Mouse (Mus musculus) kidney, adult 8-10 months (tissue): ENCODE results near the gene Masp1.
A peak's percentile ranks its signal among the peaks of the same experiment; 100 is the strongest.

Experiments
- DNase-seq, 2 experiments: peaks; one replicate each; pipeline ENCODE4 v3.0.0; 2022

Gene Masp1

DNA sequence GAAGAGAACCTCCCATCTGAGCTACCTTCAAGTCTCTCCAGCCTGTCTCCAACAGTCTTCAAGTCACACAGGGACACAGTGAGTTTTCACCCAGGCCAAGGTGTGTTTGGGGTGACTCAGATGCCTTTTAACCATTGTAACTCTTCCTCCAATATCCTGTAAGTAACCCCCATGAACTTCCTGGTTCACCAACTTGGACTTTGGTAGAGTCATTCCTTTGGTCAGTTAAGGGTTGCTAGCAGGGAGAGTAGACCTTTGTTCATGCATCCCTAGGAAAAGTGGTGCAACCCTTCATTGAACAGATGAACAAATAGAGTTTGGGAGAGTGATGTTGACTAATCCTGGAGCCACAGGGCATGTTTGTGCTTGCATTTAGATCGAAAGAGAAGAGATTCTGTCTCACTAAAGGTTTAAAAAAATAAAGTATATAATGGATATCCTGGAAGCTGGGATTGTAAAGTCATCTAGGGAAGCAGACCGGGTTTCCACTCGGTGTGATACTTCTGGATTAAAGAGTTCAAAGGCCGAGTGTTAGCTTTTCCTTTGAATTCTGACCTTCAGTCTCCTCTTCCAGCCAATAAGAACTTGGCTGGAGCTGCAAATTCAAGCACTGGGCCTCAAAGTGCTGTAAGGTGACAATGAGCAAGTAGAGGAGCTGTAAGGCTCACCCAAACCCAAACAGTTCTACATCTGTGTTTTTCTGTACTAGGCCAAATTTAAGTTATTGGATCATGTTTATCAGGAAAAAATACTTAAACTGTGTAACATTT lies 9.3 kb downstream of the Masp1 start:
- peak; percentile 35 to 44 for DNase-seq

DNA sequence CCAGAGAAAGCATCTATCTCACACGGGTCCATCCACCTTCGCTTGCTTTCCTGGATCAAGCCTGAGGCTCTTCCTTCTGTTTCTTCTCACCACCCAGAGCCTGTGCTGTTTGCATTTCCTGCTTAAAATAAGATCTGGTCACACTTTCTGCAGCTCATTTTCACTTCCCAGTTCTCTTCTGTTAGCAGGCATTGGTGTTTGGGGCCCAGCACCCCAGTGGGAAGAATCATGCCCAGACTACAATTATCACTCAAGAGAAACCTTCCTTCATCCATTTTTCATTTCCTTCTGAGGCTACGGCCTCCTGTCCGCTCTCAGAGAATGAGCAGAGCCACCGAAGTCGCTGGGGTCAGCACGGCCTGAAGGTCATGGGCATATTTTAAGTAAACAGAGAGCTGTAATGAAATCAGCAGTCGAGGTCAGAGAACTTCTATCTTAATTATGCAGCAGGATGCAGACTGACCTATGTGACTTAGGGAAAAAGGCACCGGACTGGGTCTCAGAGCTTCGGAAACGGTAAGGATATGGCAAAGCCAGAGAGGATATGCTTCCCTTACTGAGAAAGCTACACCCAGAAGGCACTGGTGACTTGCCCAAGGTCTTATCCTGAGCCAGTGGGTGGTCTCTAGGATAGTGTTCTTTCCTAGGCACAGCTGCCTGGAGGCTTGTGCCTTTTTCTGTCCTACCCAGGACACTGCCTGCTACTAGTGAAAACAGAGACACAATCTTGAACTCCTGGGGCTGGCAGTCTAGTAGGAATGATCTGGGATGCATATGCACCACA lies 14.5 kb downstream of the Masp1 start:
- DNase-seq, result no peak

DNA sequence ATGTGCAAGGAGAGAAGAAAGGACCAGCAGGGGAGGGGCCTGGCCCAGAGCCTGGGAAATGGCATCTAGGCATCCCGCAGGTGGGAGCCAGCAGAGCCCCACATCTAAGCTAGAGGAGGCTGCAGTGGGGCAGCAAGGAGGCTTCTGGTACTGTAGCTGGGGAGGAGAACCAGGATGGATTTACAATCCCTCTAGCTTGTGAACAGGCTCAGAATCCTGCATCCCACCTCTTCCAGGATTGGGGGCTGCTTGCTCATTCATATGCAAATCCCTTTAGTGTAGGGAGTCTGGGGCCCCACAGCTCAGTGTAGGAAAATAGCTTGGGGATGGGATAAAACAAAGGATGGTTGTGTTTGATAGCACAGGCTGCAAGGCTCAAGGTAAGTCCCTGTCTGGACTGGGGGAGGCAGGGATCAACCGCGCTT lies 16.3 kb downstream of the Masp1 start:
- no peak for DNase-seq

DNA sequence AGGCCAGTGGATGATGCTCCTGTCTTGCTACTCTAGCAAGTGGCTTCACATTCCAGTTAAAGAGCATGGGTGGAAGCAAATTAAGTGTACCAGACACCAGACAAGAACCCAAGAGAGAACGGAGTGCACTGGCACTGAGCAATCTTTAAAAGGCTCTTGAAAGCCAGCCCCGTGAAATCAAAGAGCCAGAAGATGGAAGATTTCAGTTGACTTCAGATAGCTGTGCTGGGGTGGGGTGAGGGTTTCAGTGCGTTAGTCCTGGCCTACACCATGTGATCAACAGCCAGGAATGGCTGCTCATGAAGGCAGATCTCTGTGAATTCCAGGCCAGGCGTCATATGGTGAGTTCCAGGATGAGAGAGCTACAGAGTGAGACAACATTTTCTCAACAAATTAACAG lies 17.3 kb downstream of the Masp1 start:
- DNase-seq, result no peak

DNA sequence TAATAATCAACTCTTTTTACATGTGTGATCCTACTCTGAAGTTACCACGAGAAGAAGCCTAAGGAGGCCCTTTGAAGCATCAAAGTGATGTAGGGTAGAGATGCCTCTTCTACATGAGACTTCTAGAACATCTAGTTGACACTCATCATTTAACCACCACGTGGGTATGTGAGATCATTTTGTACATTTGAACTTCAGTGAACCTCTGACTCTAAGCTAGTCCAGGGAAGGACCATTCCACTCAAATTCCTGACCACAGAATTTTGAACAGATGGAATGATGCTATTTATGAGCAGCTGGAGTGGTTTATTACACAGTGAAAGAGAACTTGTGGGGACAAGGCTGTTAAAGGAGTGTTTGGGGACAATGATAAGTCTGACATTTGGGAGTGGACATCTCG lies 18.1 kb downstream of the Masp1 start:
- no peak for DNase-seq

DNA sequence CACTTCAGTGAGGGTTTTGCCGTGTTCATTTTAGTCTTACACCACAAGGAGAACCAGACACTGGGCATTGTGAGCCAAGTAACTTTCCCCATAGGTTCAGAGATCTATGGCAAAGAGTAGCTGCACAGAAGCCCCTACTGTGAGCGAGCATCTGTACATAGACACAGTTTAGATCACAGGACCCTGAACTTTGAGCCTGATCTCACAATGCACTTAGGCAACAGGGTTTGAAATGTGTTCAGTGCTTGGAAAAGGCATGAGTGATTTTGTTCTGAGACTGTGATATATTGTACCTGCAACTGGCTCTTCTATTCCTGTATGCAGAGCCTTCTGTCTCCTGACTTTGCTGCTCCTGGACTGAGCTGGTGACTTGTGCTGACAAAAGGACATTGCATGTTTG lies 19.3 kb downstream of the Masp1 start:
- no peak for DNase-seq

DNA sequence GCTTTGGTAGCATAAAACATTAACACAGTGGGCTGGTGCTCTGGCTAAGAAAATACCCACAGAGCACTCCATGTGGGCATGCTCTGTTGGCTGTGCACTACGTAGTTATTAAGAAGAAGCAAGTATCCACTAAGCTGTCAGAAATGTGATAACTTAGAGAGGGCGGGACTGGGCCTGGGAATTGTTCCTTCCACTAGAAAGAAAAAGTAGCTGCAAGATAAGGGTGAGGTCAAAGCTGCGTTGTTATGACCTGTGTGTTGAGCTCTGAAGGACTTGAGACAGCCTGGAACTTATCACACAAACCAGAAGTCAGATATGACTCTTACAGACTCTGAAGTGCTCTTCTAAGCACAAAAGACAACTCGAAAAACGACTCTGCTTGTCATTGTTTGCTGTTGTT lies 20.1 kb downstream of the Masp1 start:
- no peak for DNase-seq

DNA sequence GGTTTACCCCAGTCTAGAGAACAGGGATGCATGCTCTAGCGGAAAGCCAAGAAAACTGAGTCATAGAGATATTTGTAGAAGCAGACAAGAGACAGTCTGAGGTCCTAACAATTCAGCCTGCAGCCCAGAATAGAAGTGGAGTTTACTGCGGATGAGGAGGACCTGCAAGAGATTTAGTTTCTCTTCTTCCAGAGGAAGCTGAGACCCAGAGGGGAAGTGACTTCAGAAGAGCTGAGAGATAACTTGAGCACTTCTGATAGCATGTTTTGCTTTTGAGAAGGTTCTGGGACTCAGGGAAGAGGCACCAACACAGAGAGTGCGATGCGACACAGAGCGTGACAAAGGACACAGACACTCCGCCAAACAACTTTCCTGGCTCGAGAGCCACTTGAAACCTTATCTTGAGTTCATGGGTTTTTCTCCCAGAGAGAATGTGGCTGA lies 21.9 kb downstream of the Masp1 start:
- DNase-seq, result no peak

DNA sequence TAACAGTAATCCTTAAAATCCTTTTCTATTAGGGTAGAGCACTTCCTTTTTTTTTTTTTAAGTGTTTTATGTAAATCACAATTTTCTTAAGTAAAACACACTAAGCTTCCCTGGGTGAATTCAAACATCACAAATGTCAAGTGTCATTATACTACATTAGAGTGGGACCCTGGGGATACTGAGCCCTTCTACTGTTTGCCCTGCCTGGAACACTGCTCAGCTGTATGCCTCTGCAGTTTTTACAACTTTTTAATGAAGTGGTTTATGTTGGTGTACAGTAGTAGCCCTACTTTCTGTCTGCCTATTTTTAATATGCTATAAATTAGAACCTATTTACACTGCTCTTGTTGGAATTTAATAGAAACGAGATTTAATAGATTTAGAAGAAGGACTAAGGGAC lies 22.7 kb downstream of the Masp1 start:
- DNase-seq, result no peak

DNA sequence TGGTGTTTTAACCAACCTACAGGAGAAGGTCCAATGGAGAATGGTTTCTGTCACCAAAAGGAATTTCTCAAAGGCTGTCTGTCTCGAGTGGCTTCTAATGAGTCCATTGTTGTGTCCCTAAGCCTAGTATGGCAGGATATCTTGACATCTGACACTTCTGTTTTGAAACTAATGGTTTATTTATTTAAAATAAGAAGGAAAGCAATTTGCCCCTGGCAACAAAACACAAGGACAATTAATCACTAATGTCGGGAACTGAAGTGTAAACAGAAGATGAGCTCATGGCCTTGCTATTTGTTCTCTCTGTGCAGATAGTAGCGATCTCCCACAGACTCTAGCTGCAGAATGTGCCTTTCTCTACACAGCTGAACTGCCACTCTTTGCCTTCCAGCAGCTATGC lies 23.2 kb downstream of the Masp1 start:
- peak in 1 of 2 experiments; percentile 26 for DNase-seq

DNA sequence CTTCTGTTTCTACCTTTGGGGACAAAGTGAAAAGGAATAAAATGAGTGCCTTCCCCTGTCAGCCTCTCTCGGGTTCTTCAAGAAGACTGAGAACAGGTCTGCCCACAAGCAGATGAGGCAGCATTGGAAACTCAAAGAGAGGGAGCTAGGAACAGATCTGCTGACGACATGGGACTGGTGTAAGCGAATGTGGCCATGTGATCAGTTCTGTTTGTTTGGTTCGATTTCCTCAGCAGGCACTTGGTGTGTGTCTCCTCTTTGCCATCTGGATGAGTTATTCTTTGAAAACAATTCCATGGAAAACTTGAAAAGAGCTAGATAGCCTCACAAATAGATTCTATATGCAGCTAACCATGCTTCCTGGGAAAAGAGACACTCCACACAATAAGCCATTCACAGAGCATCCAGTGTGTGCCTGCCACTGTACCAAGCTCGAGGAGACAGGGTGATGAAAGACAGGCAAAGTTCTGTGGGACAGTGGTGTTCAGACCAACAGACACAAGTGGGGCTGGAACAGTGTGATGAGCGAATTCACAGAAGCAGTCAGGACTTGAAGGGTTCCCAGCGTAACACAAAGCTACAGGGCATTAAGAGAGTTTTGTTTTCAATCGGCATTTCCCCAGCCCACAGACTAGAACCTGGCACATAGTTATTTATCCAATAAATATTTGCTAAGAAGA lies 24.2 kb downstream of the Masp1 start:
- no peak for DNase-seq

DNA sequence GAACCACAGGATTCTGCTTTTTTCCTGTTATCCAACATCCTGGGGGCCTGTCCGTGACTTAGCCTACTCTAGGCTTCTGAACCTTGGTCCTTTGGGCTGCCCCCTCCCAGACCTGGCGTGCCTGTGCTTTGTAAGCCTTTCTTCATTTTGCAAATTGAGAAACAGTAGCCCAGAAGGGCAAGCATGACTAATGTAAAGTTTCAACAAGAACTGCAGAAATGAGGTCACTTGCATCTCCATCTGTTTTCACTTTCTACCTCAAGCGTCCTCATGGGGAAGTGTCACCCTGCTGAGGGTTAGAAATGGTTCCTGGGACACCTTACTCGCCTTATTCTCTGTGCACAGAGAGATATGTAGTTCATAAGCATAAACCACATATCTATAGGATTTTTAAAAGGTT lies 27.8 kb downstream of the Masp1 start:
- DNase-seq, result peak in 1 of 2 experiments; percentile 21

DNA sequence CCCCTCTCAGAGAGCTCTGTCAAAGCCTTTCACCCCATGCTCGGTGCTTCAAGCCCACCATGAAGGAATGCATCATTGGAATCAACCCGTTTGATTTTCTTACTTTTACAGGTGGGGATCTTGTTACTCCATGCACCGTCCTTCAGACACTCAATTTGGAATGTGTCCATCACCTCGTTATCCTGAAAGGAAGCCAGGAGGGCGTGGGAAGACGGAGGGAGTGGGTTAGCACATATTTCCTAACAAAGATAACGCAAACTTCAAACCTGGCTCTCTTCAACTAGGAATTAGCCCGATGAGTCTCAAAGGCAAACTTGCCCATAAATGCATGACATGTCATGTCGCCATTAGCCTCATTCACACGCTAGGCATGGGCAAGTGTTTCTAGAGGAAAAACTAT lies 37.3 kb downstream of the Masp1 start:
- no peak for DNase-seq

DNA sequence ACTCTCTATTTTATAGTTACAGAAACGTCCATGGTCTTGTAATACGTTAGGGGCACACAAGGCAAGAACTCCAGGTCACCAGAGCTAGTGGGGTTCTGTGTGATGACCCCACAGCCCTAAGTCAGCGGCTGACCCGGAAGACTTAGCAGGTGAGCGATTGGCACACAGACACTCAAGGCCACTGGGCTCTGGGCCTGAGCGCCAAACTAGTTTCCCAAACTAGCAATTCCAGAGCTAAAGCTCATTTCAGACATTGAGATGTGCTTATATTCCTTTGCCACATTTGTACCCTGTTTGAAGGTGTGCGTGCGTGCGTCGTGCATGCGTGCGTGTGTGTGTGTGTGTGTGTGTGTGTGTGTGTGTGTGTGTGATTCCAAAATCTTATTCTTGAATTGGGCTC lies 37.8 kb downstream of the Masp1 start:
- DNase-seq, result no peak

DNA sequence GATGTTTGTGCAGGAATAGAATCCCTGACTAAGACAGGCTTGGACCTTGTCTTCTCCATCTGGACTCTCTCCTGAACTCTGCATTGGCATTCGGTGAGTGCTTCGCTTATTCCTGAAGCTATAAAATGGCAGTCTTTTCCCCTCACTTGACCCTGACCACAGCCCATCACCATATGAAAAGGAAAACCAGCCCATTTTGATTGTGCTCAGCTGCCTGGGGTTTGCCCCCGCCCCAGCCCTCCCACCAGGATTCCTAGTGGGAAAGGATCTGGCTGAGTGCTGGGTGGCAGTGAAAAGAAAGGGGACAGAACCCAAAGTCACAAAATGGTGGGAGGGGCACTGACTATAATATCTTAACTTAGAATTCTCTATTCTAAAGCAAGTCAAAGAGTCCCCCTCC lies 38.4 kb downstream of the Masp1 start:
- DNase-seq, result no peak

DNA sequence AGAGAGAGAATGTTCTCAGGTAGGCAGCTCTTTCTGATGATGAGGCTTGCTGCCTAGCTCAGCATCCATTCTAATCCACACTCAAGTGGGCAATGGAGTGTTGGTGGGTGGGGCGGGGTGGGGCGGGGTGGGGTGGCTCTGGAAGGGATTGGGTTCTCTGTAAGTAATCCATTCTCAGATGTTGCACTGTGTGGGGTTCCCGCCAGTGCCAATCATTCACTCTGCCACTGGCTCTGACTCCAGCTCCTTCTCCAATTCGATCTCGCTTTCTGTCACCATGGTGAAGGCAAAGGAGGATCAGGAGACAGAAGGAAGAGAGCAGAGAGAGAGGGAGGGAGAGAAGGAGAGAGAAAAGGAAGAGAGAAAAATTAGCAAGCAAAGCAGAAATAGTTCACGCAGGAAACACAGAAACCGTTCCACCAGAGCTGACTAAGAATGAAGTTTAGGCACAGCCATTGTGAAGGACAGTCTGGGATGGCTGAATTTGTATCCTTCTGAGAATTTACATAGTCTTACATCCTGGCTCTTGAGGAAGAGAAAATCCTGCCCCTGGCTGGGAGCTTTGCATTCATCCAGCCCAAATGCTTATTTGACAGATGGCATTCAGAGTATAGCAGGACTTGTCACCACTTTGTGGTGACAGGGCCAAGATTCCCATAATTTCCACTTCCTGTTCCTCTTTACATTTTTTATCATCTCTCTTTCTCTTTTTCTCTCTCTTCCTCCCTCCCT lies 40.6 kb downstream of the Masp1 start:
- no peak for DNase-seq

DNA sequence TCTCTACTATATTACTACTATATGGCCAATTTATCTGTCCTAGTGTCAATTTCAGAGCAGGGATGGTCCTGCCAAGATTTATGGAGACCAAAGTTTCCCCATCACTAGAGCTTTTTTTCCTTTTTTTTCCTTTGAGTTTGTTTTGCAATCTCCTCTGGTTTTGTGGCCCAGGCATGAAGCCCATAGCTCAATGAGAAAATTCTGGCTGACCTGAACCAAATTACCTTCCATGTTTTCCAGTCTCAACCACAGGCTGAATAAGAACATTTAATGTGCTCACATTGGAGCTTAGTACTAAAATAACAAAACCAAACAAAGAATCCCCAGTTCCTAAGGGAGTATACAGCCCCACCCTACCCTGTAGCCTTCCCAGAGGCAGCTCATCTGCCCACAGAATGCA lies 44.0 kb downstream of the Masp1 start:
- DNase-seq, result no peak

DNA sequence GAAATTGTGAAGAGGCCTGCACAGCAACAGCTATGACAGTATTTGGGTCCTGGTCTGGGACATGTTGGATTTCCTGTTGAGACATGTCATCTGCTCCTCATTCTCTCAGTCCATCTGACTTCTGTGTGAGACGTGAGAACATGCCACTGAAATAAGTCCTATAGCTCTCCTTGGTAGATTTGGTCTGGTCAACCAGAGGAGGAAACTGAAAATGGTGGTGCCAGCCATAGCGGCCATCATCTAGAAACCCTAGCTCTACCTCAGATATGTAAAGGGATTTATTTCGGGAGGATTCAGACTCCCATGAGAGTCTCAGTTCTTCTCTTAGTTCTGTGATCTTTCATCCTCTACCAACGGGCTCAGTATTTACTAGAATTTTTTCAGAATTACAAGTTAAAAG lies 45.0 kb downstream of the Masp1 start:
- DNase-seq, result no peak

DNA sequence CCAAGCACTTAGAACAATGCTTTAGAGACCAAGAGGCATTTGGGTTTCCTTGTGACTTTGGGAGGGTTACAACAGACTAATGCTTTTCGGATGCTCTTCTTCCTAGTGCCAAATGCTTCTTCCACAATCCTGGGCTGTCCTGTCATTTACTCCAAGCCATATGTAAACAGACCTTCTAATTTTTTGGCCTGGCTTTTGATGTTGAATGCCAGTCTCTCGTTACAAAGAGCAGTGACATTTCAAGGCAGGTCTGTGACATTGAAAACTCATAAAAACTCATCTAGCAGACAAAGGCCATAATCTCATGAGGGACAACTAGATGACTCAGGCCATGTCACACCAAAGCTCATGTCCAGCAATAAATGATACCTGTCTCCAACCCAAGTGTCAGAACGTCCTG lies 48.6 kb downstream of the Masp1 start:
- DNase-seq, result no peak

DNA sequence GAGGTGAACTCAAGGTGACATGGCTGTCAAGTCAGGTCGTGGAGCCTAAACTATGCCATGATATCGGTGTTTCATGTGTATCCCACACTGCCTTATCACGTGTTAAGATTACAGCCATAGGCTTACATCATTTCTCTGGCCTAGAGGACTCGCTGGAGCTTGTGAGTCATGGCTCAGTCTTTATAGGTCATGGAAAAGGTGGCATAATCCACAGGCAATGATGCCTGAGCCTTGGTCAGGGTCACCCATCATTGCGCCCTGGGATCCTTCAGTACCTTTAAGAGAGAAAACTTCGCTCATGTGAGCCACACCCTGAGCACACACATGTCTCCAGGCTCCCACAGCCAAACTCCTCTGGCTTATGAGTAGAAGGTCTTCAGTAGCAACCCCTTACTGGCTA lies 49.1 kb downstream of the Masp1 start:
- no peak for DNase-seq

DNA sequence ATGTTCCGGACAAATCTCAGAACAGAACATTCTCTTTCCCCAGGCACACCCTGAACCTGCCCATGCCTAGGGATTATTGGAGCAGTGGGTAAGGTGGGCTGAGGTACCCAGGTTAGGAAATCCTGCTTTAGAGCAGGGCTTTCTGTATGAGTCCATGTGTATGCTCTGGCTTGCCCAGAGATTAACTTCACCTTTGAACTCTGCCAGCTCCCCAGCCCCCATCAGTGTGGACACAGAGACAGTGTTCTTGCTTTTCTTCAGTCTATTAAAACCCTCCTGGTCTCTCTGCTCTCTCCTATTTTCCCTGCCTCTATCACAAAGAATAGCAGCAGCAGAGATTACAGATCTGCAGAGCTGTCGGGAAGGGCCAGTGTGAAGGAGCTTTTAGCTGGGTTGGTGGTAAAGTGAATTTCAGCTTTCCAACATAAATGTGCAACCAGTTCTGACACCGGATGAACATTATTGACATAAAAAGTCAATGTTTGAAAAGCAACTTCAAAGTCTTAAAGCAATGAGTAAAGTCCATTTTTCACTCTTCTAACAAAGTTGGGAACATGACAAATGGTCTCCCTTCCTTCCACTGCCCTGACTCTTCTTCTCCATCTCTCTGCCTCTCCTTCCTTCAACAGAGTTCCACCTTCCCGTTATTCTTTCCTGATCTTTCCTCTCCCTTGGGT lies 56.8 kb downstream of the Masp1 start:
- peak in 1 of 2 experiments; percentile 11 for DNase-seq

DNA sequence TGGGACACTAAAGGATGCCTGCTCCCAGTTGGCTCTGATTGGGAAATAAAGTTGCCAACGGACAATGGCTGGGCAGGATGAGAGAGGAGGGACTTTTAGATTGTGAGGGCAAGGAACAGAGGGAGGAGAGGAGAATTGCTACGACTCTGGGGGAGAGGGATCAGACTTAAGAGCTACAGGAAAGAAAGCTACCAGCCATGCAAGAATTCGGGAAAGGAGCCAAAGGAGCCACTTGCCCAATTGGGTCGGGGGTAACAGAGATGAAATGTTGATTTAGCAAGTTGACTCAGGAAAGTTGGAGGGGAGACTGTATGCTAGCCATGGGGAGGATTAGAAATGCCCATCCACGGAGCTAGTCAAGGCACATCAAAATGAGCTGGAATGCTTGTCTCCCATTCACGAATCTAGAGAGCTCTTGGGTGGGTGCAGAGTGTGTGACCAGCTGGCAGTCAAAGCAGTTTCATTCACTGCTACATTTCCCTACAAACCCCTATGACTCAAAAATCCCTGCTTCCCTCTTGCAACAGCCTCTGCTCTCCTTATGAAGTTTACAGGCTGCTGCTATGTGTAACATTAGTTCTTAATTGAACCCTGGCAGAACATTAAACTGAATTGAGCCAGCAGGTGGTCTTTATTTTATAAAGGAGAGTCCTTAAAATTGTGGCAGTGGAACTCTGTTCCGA lies 61.6 kb downstream of the Masp1 start:
- no peak for DNase-seq
